Mouse (Mus musculus): Measurements from ENCODE around the gene Timm23. TPM values are rescaled to one million over a fixed set of nuclear protein-coding genes. Genes with fewer than 3 reads are reported as not detected.
"Not testable (repeated sequence)": the region's sequence is repeated elsewhere in the genome, so short reads cannot be mapped to it uniquely, and the experiment has no call there.

Timm23 gene
- 10 to 100 TPM; 62.1 to 75.7 TPM for total RNA-seq (2021)

DNA sequence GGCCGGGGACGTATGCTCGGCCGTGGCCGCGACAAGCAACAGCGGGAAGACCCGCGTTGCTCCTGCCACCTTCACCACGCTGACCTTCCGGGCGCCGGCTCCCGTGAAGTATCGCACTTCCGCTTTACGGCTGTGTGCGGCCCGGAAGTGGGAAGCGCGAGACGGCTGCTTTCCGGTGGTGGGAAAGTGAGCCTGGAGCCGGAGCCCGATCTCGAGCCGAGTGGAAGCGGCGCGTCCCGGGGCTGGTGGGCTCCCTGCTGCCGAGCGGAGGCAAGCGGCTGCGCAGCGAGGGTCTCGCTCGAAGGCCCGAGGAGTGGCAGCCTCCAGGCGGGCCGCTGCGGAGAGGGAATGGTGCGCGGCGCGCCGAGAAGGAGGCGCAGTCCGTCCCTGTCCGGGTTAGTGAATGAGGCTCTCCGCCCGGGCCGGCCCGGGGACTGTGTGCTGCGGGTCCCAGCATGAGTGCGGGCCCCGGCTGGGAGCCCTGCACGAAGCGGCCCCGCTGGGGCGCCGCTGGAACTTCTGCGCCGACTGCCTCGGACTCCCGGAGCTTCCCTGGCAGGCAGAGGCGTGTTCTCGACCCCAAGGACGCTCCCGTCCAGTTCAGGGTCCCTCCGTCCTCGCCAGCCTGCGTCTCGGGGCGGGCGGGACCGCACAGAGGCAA lies at the start of gene Timm23, which contains the start of gene Parg:
Gene Timm23, minus strand, starts transcription at position 108 of the 661 bp plus-strand sequence.
Gene Parg, plus strand, starts transcription at position 159 of the 661 bp plus-strand sequence.
- peak; percentile 79 to 92 for DNase-seq (ENCODE audit: extremely low spot score in 1 of 2, low spot score in 2 of 2)
- intact Hi-C loops (cut with DNase I): no loop called here

DNA sequence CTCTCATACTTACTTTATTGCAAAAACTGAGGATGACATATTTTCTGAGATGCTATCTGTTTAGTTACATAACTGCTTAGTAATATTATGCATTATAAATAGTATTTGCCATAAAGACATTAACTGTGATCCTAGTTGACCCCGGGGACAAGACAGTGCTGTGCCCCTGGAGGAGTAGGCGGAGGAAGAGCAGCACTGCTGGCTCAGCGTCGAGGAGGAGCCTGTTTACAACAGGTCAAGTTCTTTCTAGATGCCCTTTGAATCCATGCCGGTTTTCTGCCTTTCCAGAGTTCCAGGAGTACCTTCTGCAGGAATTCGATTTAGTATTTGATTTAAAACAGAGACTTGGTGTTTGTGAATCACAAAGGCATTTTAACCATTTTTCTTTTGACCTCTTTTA lies 47.9 kb upstream of the Timm23 start:
- no peak for DNase-seq (ENCODE audit: extremely low spot score in 1 of 2, low spot score in 2 of 2)
- intact Hi-C loops (cut with DNase I): no loop called here

DNA sequence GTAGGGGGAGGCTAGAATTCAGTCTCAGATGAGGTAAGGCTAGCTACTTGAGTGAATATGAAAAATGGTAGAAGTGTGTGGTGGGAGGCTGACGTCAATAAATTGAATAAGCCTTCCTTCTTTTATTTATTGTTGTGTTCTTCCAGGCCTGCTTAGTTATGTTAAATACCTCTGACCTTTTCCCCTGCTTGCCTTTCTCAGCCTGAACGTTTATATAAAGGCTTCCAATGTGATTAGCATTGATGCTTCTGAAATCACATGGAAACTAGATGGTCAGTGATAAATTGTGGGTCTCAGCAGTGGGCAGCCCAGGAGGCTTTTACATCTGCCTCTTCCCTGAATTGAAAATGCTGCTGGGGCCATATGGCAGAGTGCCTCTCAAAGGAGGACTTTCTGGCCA lies 44.3 kb upstream of the Timm23 start:
- DNase-seq (ENCODE audit: extremely low spot score in 1 of 2, low spot score in 2 of 2): no peak
- intact Hi-C loops (cut with DNase I): no loop called here

DNA sequence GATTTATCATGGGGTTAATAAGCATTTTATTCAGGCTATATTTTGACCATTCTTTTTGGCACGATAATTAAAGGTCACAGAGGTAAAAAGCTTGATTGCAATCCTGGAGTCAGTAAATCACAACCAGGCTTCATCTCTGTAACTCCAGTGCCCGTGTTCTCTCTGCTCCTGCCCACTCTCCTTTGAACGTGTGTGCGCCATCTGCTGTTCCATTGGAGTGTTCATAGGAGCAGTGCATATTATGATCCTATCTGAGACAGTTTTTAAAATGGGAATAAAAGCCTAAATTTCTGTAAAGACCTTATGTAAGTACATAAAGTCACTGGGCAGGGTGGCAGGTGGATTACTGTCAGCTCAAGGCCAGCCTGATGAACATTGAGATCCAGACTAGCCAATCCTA lies 40.7 kb upstream of the Timm23 start:
- peak in 1 of 2 experiments; percentile 18 for DNase-seq (ENCODE audit: extremely low spot score in 1 of 2, low spot score in 2 of 2)
- intact Hi-C loops (cut with DNase I): no loop called here

DNA sequence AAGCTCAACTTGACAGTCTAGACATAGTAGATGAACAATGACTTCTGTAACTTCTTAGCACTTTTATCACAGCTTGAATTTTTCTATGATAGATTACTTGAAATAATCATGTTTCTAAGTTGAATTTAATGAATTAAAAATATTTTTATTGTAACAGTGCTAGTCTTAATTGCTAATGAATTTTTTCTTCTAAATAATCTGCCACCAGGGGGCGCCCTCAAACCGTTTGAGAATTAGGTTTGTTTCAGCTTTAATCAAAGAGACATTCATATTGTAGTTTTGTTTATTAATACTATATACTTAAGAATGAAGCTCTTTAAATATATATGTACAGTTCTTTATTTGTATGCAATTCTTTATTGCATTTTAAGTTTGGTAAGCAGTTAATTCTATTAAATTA lies 27.3 kb upstream of the Timm23 start:
- peak; percentile 36 to 42 for DNase-seq (ENCODE audit: extremely low spot score in 1 of 2, low spot score in 2 of 2)
- intact Hi-C loops (cut with DNase I): loop anchor here (2.0 kb wide), 1 partner anchor 254 kb away; no protein-coding TSS in a partner anchor

DNA sequence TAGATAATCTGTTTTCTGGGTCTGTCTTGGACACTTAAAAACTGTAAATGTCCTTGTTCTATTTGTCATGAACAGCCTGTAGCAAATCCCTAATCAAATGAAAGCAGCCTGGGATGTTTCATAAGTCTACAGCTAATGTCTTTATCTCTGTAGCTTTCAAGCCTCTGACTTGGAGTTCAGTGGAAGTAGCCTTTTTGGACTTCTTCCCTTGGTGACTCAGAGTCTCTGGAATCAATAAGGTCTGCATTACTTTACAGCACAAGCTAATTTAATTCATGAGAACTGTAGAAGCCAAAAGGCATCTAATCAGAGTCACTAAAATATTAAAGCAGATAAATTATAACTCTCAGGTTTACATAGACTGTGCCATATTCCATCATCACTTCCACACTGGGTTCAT lies 24.9 kb upstream of the Timm23 start:
- no peak for DNase-seq (ENCODE audit: extremely low spot score in 1 of 2, low spot score in 2 of 2)
- intact Hi-C loops (cut with DNase I): no loop called here

DNA sequence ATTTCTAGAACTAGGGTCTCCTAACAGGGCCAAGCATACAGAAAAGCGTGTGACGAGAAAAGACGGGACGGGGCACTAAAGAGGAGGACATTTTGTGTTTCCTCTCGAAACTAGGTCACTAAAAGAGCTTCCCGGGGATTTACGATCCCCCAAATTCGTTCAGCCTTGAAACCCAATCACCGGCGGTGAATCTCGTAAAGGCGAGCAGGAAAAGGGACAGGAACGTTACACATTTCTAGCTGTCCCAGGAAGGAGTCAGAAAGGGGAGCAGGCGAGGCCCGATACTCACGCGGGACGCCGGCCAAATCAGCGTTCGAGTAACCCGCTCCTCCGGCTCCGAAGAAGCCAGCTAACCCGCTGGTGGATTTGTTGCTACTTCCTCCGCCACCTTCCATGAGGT lies 344 bp downstream of the Timm23 start:
- peak; percentile 11 to 55 for DNase-seq (ENCODE audit: extremely low spot score in 1 of 2, low spot score in 2 of 2)
- intact Hi-C loops (cut with DNase I): no loop called here

DNA sequence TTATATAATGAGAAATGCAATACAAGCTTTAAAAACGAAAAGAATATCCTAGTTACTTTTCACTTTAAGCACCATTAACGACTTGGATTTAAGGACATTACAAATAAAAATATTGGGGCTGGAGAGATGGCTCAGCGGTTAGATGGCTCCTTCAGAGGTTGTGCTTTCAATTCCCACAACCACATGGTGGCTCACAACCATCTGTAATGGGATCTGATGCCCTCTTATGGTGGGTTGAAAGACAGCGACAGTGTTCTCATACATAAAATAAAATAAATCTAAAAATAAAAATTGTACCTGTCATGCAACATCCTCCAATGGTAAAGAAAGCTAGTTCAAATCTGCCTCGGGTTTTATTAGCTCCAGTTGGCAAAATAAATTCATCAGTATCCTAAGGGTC lies 8.1 kb downstream of the Timm23 start:
- intact Hi-C loops (cut with DNase I); DNase-seq (ENCODE audit: extremely low spot score in 1 of 2, low spot score in 2 of 2): not testable (repeated sequence)

DNA sequence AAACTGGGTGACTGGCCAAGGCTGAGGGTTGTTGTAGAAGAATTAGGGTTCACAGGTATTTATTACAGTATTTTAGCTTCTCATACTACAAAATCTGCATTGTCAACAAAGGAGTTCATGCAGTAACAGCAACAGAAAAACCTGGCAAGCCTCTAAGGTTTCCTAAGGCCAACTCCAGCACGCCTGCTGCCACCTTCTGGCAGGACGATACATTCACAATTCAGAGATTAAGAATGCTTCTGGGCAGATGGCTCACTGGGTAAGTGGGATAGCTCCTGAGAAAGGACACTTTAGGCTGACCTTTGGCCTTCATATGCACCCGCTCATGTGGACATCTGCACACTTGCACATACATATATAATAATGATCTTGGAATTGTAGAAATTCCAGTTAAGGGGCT lies 9.3 kb downstream of the Timm23 start:
- intact Hi-C loops (cut with DNase I): no loop called here
- DNase-seq (ENCODE audit: extremely low spot score in 1 of 2, low spot score in 2 of 2): peak; percentile 22 to 64

DNA sequence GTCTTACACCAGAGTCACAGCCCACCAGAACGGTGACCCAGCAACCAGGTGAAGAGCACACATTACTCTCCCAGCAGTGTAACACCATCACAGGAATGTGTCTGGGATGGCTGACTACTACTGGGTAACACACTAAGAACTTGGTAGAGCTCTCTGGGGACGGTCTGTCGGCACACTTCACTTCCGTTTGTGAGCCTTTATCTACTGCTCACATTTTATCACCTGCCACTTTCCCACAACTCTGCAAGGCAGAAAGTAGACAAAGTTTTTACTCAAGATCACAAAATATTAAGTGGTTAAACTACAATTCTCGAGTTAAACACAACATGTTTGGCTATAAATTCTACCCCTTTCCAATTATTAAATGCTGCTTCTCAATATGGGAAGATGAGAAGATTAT lies 9.8 kb downstream of the Timm23 start:
- DNase-seq (ENCODE audit: extremely low spot score in 1 of 2, low spot score in 2 of 2): no peak
- intact Hi-C loops (cut with DNase I): no loop called here

DNA sequence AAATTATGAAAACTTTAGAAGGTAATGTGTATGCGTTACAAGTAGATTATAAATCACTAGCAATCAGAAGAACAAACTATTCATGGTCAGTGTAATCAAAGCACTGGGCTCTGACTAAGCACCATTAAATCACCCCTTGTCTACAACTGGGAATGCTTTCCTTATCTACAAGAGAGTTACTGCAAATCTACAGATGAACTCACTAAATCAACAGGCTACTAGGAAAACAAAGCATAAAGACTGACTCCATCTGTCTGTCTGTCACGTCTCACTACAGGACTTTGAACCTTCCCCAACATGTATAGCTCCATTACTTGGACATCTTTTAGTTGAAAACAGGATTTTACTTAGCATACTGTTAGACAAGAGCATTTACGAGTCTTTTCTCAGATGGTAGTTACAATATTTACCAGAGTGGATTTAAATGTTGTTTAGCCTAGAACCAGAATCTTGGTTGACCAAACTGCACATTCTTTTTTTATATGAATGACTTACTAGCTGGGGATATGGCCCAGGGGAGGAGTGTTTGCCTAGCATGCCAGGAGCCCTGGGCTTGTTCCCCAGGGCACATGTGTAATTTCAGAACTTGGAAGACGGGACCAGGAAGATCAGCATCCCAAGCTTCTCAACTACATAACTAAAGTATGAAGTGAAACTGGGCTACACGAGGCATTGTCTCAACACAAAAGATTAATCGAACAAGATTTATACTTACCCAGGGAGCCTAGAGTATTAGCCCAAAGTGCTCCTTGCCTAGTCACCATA lies 10.9 kb downstream of the Timm23 start:
- intact Hi-C loops (cut with DNase I): no loop called here
- no peak for DNase-seq (ENCODE audit: extremely low spot score in 1 of 2, low spot score in 2 of 2)

DNA sequence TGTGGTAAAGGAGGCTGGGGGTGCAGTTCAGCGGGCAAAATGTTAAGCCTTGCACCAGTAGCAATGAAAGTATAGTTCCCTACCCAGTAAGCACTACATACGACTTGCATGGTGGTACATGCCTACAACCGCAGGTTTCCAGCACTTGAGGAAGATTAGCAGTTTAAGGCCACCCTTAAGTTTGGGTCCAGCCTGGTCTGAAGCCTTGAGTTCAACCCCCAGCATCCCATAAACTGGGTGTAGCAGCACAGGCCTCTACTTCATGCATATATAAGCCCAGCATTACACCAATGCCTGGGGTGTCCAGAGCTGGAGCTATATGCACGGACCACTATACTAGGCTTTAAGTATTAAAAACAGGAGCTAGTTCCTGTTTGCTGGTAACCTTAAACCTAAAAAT lies 17.9 kb downstream of the Timm23 start:
- intact Hi-C loops (cut with DNase I): no loop called here
- no peak for DNase-seq (ENCODE audit: extremely low spot score in 1 of 2, low spot score in 2 of 2)

DNA sequence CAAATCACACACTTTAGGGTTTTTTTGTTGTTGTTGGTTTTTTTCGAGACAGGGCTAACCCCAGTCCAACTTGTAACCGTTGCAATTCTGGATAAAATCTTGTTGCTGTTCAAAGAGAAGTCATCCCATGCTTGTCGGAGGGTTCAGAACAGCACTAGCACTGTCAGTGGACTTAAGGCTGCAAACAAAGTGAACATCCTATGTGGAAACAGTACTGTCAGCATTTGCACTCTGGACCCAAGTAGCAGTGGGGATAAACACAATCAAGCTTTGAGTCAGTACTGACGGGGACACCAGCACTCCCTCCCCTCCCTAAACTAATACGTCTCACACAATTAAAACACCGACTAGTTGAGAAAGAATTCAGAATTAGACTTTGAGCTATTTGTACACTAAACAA lies 20.8 kb downstream of the Timm23 start:
- DNase-seq (ENCODE audit: extremely low spot score in 1 of 2, low spot score in 2 of 2): no peak
- intact Hi-C loops (cut with DNase I): no loop called here

DNA sequence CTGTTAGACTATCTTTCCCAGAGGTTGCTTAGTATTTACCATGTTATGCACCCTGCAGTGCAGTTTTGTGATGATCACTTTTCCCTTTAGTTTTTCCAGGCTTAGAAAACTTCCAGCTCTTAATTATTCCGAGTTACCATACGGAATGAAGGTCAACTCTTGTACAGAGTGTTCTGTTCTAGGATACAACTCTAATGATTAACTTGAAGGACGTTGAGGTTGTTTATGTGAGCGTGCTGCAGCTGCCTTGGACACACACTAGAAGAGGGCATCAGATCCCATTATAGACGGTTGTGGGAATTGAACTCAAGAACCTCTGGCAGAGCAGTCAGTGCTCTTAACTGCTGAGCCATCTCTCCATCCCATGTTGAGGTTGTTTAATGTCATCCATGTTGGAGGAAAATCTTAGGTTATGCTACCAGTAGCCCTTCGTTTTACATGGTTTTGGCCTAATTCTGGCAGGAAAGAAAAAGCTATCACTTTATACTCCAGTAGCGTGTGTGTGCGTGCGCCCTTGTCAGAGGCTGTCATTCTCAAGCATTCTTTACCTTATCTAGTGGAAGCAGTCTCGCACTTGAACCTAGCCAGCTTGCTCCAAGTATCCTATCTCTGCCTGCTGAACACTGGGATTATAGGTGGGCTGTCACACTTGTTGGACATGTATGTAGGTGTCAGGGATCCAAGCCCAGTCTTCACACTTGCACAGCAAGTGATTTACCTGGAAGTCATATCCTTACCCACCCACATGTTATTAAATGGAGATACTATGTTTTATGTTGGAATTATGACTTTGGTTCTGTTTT lies 22.1 kb downstream of the Timm23 start:
- intact Hi-C loops (cut with DNase I): no loop called here
- no peak for DNase-seq (ENCODE audit: extremely low spot score in 1 of 2, low spot score in 2 of 2)

DNA sequence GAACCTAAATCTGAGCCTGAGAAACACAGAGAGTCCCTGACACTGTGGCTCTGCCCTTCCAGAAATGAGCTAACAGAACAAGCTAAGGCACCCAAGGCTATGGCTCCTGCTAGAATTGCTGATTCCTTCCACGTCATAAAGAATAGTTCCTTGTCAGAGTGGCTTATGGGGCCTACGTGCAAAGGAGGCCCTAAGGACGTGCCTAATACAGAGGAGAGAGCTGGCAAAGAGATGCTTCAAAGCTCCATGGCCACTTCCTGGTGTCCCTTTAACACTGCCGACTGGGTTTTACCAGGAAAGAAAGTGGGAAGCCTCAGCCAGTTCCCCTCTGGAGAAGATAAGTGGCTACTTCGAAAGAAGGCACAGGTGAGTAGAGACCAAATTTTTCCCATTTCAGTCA lies 25.1 kb downstream of the Timm23 start:
- DNase-seq (ENCODE audit: extremely low spot score in 1 of 2, low spot score in 2 of 2); intact Hi-C loops (cut with DNase I): not testable (repeated sequence)

DNA sequence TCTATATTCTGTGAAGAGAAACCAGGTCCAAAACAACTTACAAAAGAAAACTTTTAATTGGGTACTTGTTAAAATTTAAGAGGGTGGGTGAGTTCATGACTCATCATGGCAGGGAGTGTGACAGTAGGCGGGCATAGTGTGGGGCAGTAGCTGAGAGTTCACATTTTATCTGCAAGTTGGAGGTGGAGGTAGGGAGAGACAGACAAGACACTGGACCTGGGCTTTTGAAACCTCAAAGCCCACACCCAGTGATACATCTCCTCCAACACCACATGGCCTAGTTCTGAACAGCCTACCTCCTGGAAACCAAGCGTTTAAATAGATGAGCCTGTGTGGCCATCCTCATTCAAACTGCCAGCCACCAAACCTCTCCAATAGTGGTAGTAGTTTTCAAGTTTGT lies 26.4 kb downstream of the Timm23 start:
- intact Hi-C loops (cut with DNase I): no loop called here
- no peak for DNase-seq (ENCODE audit: extremely low spot score in 1 of 2, low spot score in 2 of 2)

DNA sequence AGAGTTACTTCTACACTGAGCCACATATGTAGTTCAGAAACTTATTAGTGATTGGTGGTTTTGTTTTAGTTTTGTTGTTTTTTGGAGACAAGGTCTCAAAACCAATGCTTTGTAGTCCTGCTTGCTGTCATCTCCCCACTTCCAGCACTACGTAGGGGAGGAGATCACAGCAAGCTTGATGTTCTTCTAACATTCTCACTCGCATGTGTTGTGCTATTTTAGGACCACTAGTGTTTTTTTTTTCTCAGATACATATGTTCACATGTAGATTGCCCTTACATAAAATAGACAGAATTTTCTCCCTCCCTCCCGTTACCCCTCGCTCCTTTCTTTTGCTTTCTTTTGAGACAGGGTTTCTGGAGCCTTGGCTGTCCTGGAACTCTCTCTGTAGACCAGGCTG lies 31.6 kb downstream of the Timm23 start:
- intact Hi-C loops (cut with DNase I): no loop called here
- DNase-seq (ENCODE audit: extremely low spot score in 1 of 2, low spot score in 2 of 2): no peak

DNA sequence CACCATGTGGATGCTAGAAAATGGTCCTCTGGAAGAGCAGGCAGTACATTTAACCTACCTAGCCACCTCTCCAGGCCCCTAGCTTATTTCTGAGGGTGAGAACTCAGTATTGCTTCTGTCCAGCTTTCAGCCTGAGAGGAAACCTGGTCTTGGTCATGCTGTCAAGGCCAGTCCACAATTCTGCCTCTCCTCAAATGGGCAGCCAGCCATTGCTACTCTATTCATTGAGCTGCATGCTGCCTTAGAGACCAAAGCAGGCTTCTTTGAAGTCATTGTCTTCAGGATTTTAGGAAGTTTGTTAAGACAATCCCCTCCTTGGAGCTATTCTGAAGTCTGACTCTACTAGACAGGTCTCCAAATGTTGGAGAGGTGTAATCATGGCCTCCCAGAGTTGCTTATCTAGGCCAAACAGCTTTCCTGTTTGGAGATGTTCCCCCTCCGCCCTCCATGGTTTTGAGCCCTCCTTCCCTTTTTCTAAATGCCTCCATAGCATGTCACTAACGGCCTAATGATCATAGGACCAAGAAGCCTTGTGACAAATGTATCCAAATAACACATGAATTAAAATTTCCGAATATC lies 33.0 kb downstream of the Timm23 start:
- peak in 1 of 2 experiments; percentile 43 for DNase-seq (ENCODE audit: extremely low spot score in 1 of 2, low spot score in 2 of 2)
- intact Hi-C loops (cut with DNase I): no loop called here

DNA sequence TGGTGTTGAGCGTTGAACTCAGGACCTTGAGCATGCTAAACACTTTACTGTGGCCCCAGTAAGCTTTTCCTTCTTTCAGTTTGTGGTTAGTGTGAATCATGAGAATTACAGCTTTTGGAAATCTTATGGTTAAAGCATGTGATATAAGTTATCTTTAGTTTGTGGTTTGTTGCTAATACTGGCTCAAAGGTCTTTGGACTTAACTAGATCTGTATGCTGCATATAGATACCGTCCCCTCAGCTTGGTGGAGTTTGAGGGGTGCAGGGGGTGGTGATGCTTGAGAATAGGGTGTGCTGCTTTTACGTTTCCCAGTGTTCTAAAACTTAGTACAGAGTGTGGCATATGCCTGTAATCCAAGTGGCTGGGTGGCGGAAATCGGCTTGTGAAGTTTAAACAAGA lies 34.4 kb downstream of the Timm23 start:
- intact Hi-C loops (cut with DNase I): no loop called here
- no peak for DNase-seq (ENCODE audit: extremely low spot score in 1 of 2, low spot score in 2 of 2)

Data from left cerebral cortex, postnatal 10 days (tissue).